Mouse (Mus musculus) hindbrain, embryonic 14.5 days (tissue): Measurements from ENCODE around the gene Add1. TPM values are rescaled to one million over a fixed set of nuclear protein-coding genes. Genes with fewer than 3 reads are reported as not detected.
"Not testable (repeated sequence)": the region's sequence is repeated elsewhere in the genome, so short reads cannot be mapped to it uniquely, and the experiment has no call there.

ENCODE experiments used
- ATAC-seq: fragments of 200-750 bp; cut with Nextera tagmentation; 2 replicates; pipeline ENCODE4 v1.8.0; 2017; ENCODE audit warnings: moderate number of reproducible peaks, mild to moderate bottlenecking, moderate TSS enrichment, moderate library complexity; ENCODE audit not compliant: low FRiP score
- DNase-seq: peaks from one replicate; pipeline ENCODE4 v3.0.0-alpha.2; 2015; ENCODE audit warnings: low spot score
- H3K27ac ChIP-seq: fragments of 300-500 bp; sonication (generic); 2 replicates; pipeline ENCODE4 v1.5.1; 2014; ENCODE audit warnings: mild to moderate bottlenecking, moderate library complexity
- H3K27me3 ChIP-seq: fragments of 300-500 bp; sonication (generic); 2 replicates; pipeline ENCODE4 v1.6.1; 2014; ENCODE audit warnings: mild to moderate bottlenecking, low read length, mixed read lengths; ENCODE audit not compliant: control insufficient read depth, insufficient read depth
- H3K36me3 ChIP-seq: fragments of 300-500 bp; sonication (generic); replicated peaks from 2 replicates; pipeline ENCODE4 v1.6.1; 2014; ENCODE audit not compliant: control insufficient read depth, insufficient read depth
- H3K4me1 ChIP-seq: fragments of 300-500 bp; sonication (generic); replicated peaks from 2 replicates; pipeline ENCODE4 v1.6.1; 2014; ENCODE audit warnings: antibody characterized with exemption, low read length, mixed read lengths; ENCODE audit not compliant: control insufficient read depth, insufficient read depth
- H3K4me2 ChIP-seq: fragments of 300-500 bp; sonication (generic); replicated peaks from 2 replicates; pipeline ENCODE4 v1.6.1; 2014; ENCODE audit warnings: mild to moderate bottlenecking, moderate library complexity
- H3K4me3 ChIP-seq: fragments of 300-500 bp; sonication (generic); replicated peaks from 2 replicates; pipeline ENCODE4 v1.5.1; 2014; ENCODE audit warnings: mild to moderate bottlenecking, low read length
- H3K9ac ChIP-seq: fragments of 300-500 bp; sonication (generic); 2 replicates; pipeline ENCODE4 v1.6.1; 2014
- H3K9me3 ChIP-seq: fragments of 300-500 bp; sonication (generic); 2 replicates; pipeline ENCODE4 v1.6.1; 2016; ENCODE audit warnings: low read length; ENCODE audit not compliant: control insufficient read depth
- WGBS: fragments of 180-500 bp; shearing (Covaris S2); extraction: QIAGEN DNeasy Blood & Tissue Kit; methylation state at CpG from one replicate; pipeline ENCODE4 v1.1.7; 2014; 5-methylcytosine and 5-hydroxymethylcytosine counted together
- polyA plus RNA-seq: library from polyadenylated mRNA; unstranded; fragments of >200 nt; fragmentation: Nextera tagmentation; extraction: Ambion mirVana; gene quantifications from 2 replicates; pipeline ENCODE4 v1.2.1, GENCODE M21; 2014

Add1 gene
- polyA plus RNA-seq, 1 experiment from 2014 or later = 225 TPM

- H3K4me1 ChIP-seq = peaks cover 15% of the 10 kb centered on the region
- 26% methylated on average over 8 of the region's 8 CpGs for WGBS
- no peak for DNase-seq
- peak overlapping the region; percentile 78 for H3K4me2 ChIP-seq
- no peaks in the 10 kb centered on the region for H3K27me3 ChIP-seq
- no peaks in the 10 kb centered on the region for H3K9me3 ChIP-seq
- ATAC-seq = no peak
- H3K4me3 ChIP-seq = peak overlapping the region; percentile 95
- H3K27ac ChIP-seq = no peak overlapping the region; the same call in 1 of the 2 replicates
- H3K9ac ChIP-seq = peak overlapping the region; percentile 99
- peaks cover 28% of the 10 kb centered on the region for H3K36me3 ChIP-seq
Observed at GRCm38 (mm10) chr5:34549135-34549482, 24.4 kb upstream of the Add1 start.

- Histone ChIP-seq H3K27ac (peak overlapping the region; percentile 87), H3K4me1 (peaks cover 15% of the 10 kb centered on the region), H3K36me3 (peaks cover 33% of the 10 kb centered on the region), H3K4me2 (peak overlapping the region; percentile 78), H3K9ac (peak overlapping the region; percentile 99), H3K9me3 (no peaks in the 10 kb centered on the region), H3K4me3 (peak overlapping the region; percentile 95), H3K27me3 (no peaks in the 10 kb centered on the region)
- 1% methylated on average over 46 of the region's 49 CpGs for WGBS
- DNase-seq (peak; percentile 74), ATAC-seq (peak; percentile 88)
Observed at GRCm38 (mm10) chr5:34549483-34550221, 23.8 kb upstream of the Add1 start.

GRCm38 (mm10) chr5:34550251-34550650 is 23.2 kb upstream of the Add1 start:
- Histone ChIP-seq H3K36me3 (peaks cover 39% of the 10 kb centered on the region), H3K4me3 (peak overlapping the region; percentile 95), H3K9me3 (no peaks in the 10 kb centered on the region), H3K4me2 (peak overlapping the region; percentile 78), H3K27ac (peak overlapping the region; percentile 87; the same call in 1 of the 2 replicates), H3K9ac (peak overlapping the region; percentile 99), H3K4me1 (peaks cover 15% of the 10 kb centered on the region), H3K27me3 (no peaks in the 10 kb centered on the region)
- 10% methylated on average over 6 of the region's 6 CpGs for WGBS
- DNase-seq = no peak
- no peak for ATAC-seq

- no peak overlapping the region for H3K27ac ChIP-seq
- H3K4me1 ChIP-seq = peaks cover 15% of the 10 kb centered on the region
- no peak overlapping the region for H3K4me3 ChIP-seq
- H3K27me3 ChIP-seq = no peaks in the 10 kb centered on the region
- no peak for DNase-seq
- H3K36me3 ChIP-seq = peaks cover 54% of the 10 kb centered on the region
- no peak overlapping the region for H3K9ac ChIP-seq
- no peak for ATAC-seq
- no peak overlapping the region; the same call in 1 of the 2 replicates for H3K4me2 ChIP-seq
- H3K9me3 ChIP-seq = no peaks in the 10 kb centered on the region
- WGBS = 79% methylated on average over 4 of the region's 4 CpGs
Observed at GRCm38 (mm10) chr5:34551821-34552220, 21.6 kb upstream of the Add1 start.

GRCm38 (mm10) chr5:34563854-34564253 is 9.6 kb upstream of the Add1 start:
- Histone ChIP-seq H3K9me3 (no peaks in the 10 kb centered on the region), H3K36me3 (peaks cover 58% of the 10 kb centered on the region), H3K4me3 (no peak overlapping the region), H3K9ac (no peak overlapping the region), H3K4me2 (no peak overlapping the region), H3K27me3 (no peaks in the 10 kb centered on the region), H3K4me1 (no peaks in the 10 kb centered on the region), H3K27ac (no peak overlapping the region)
- DNase-seq (no peak), ATAC-seq (no peak)
- 94% methylated on average over 1 of the region's 1 CpGs for WGBS

GRCm38 (mm10) chr5:34564291-34564690 is 9.2 kb upstream of the Add1 start:
- WGBS = 89% methylated on average over 4 of the region's 4 CpGs
- H3K36me3 ChIP-seq = peaks cover 54% of the 10 kb centered on the region
- no peaks in the 10 kb centered on the region for H3K27me3 ChIP-seq
- H3K9me3 ChIP-seq = no peaks in the 10 kb centered on the region
- no peak overlapping the region for H3K9ac ChIP-seq
- H3K4me3 ChIP-seq = no peak overlapping the region
- no peak overlapping the region for H3K4me2 ChIP-seq
- DNase-seq (no peak), ATAC-seq (no peak)
- H3K27ac ChIP-seq = no peak overlapping the region
- H3K4me1 ChIP-seq = no peaks in the 10 kb centered on the region

- Histone ChIP-seq H3K4me3 (no peak overlapping the region), H3K27ac (peak overlapping the region; percentile 72), H3K9ac (no peak overlapping the region), H3K27me3 (no peaks in the 10 kb centered on the region), H3K36me3 (peaks cover 40% of the 10 kb centered on the region), H3K9me3 (no peaks in the 10 kb centered on the region), H3K4me2 (no peak overlapping the region), H3K4me1 (no peaks in the 10 kb centered on the region)
- no peak for ATAC-seq
- 71% methylated on average over 7 of the region's 7 CpGs for WGBS
- peak; percentile 29 for DNase-seq
Observed at GRCm38 (mm10) chr5:34565545-34566283, 7.8 kb upstream of the Add1 start.

- H3K4me2 ChIP-seq = no peak overlapping the region
- H3K4me1 ChIP-seq = peaks cover 15% of the 10 kb centered on the region
- DNase-seq (no peak), ATAC-seq (no peak)
- no peak overlapping the region for H3K27ac ChIP-seq
- no peaks in the 10 kb centered on the region for H3K36me3 ChIP-seq
- H3K4me3 ChIP-seq = no peak overlapping the region
- H3K27me3 ChIP-seq = no peaks in the 10 kb centered on the region
- 88% methylated on average over 3 of the region's 3 CpGs for WGBS
- no peaks in the 10 kb centered on the region for H3K9me3 ChIP-seq
- H3K9ac ChIP-seq = no peak overlapping the region
Observed at GRCm38 (mm10) chr5:34571551-34571950, 1.9 kb upstream of the Add1 start.

- not testable (repeated sequence) for H3K27me3 ChIP-seq
- peak overlapping the region; percentile 93 for H3K4me3 ChIP-seq
Observed at GRCm38 (mm10) chr5:34572568-34572967, 896 bp upstream of the Add1 start.

More at GRCm38 (mm10) chr5:34572568-34572967, 896 bp upstream of the Add1 start:
- H3K4me2 ChIP-seq = peak overlapping the region; percentile 64
- H3K9me3 ChIP-seq, H3K36me3 ChIP-seq, DNase-seq, ATAC-seq: not testable (repeated sequence)
- WGBS = 53% methylated on average over 3 of the region's 4 CpGs
- peak overlapping the region; percentile 92 for H3K27ac ChIP-seq
- H3K9ac ChIP-seq = peak overlapping the region; percentile 99
- peaks cover 15% of the 10 kb centered on the region for H3K4me1 ChIP-seq
